Mouse (Mus musculus) embryonic facial prominence, embryonic 11.5 days (tissue): ENCODE results near the gene Lrrc4c. TPM values are rescaled to one million over a fixed set of nuclear protein-coding genes. Genes with fewer than 3 reads are reported as not detected.

Source experiments
- ATAC-seq: fragments of 200-750 bp; cut with Nextera tagmentation; replicated peaks from 2 replicates; pipeline ENCODE4 v1.8.0; 2017; ENCODE audit warnings: low read depth; ENCODE audit not compliant: insufficient number of reproducible peaks, low FRiP score, low TSS enrichment
- DNase-seq: peaks from one replicate; pipeline ENCODE4 v3.0.0-alpha.2; 2015; ENCODE audit warnings: low spot score
- H3K27ac ChIP-seq: fragments of 300-500 bp; sonication (generic); replicated peaks from 2 replicates; pipeline ENCODE4 v1.5.1; 2014; ENCODE audit warnings: mild to moderate bottlenecking, low read depth, low read length, control low read depth
- H3K27me3 ChIP-seq: fragments of 300-500 bp; sonication (generic); 2 replicates; pipeline ENCODE4 v1.6.1; 2014; ENCODE audit warnings: mild to moderate bottlenecking, low read length, moderate library complexity, mixed read lengths; ENCODE audit not compliant: control insufficient read depth, insufficient read depth
- H3K36me3 ChIP-seq: fragments of 300-500 bp; sonication (generic); replicated peaks from 2 replicates; pipeline ENCODE4 v1.6.1; 2014; ENCODE audit warnings: low read depth, mild to moderate bottlenecking, low read length, moderate library complexity, mixed read lengths; ENCODE audit not compliant: control insufficient read depth, insufficient read depth
- H3K4me1 ChIP-seq: fragments of 300-500 bp; sonication (generic); 2 replicates; pipeline ENCODE4 v1.6.1; 2014; ENCODE audit warnings: low read length, mixed read lengths; ENCODE audit not compliant: control insufficient read depth, insufficient read depth
- H3K4me2 ChIP-seq: fragments of 300-500 bp; sonication (generic); 2 replicates; pipeline ENCODE4 v1.6.1; 2014; ENCODE audit warnings: low read depth, mild to moderate bottlenecking, control low read depth, low read length, moderate library complexity
- H3K4me3 ChIP-seq: fragments of 300-500 bp; sonication (generic); 2 replicates; pipeline ENCODE4 v1.5.1; 2014; ENCODE audit warnings: low read depth, low read length, control low read depth
- H3K9ac ChIP-seq: fragments of 300-500 bp; sonication (generic); replicated peaks from 2 replicates; pipeline ENCODE4 v1.6.1; 2014; ENCODE audit warnings: mild to moderate bottlenecking, control low read depth, low read length
- H3K9me3 ChIP-seq: fragments of 300-500 bp; sonication (generic); replicated peaks from 2 replicates; pipeline ENCODE4 v1.6.1; 2016; ENCODE audit warnings: mild to moderate bottlenecking, low read length, inconsistent platforms, mixed read lengths; ENCODE audit not compliant: control insufficient read depth
- WGBS: fragments of 180-500 bp; shearing (Covaris S2); extraction: QIAGEN DNeasy Blood & Tissue Kit; methylation state at CpG from one replicate; pipeline ENCODE4 v1.1.7; 2014; 5-methylcytosine and 5-hydroxymethylcytosine counted together
- polyA plus RNA-seq: library from polyadenylated mRNA; unstranded; fragments of >200 nt; fragmentation: Nextera tagmentation; extraction: Ambion mirVana; gene quantifications from 2 replicates; pipeline ENCODE4 v1.2.1, GENCODE M21; 2014

Lrrc4c gene
- polyA plus RNA-seq, 1 experiment from 2014 or later = 2.2 TPM

DNA sequence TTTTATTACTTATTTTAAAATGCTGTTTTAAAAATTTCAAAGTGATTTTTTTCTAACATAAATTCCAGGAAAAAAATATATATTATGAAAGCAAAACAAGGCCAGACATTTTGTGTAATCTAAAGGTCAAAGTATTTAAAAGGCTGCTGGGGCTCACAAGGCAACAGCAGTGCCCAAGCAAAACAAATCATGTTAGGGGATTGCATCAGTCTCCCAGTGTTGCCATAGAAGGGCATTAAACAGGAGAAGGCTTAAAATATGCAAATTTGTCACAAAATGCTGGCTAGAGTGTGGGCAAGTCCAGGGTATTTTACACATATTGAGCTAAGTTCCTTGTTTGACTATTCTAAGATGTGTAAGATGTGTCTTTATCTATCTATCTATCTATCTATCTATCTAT lies 437.1 kb downstream of the Lrrc4c start:
- ATAC-seq = no peak
- no peaks in the 10 kb centered on the region for H3K27me3 ChIP-seq

DNA sequence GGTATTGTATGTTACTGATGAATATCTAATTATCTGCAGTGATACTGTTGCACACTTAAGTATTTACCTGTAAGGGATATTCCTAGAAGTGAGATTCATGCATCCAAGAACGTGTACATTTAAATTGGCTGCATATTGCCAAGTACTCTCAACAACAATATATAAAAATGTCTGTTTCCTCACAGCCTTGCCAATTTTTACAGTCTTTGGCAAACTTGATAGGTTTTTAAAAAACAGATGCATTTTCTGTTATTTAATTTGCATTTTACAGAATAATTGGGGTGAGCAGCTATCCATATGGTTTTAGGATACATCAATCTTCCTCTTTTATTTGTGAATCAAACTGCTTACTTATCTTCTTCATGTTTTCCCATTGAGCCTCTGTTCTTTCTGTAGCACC lies 439.7 kb downstream of the Lrrc4c start:
- no peak for DNase-seq
- WGBS = 63% methylated on average over 1 of the region's 1 CpGs

More for the DNA sequence above, 437.1 kb downstream of the Lrrc4c start:
- Histone ChIP-seq H3K4me3 (no peak overlapping the region), H3K36me3 (no peaks in the 10 kb centered on the region), H3K9ac (no peak overlapping the region), H3K9me3 (no peaks in the 10 kb centered on the region), H3K27ac (no peak overlapping the region), H3K4me1 (no peaks in the 10 kb centered on the region), H3K4me2 (no peak overlapping the region)
- no peak for DNase-seq

DNA sequence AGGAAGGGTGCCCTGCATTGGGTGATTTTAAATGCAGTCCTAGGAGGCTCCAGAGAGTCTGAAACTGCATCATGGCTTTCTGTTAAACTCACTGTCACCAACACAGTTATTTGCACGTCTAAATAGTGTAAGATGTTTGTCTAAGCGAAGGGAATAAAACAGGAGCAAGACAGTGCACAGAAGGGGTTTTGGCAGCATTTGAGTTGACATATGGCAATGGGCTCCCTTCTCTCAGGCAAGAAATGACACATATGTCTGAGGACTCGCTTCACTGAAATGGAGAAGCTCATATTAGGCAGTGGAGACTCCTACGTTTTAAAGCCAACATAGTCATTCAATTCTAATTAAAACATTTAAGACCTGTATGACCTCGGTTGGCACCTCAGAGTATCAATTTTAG lies 445.6 kb downstream of the Lrrc4c start:
- DNase-seq = no peak
- WGBS = 87% methylated on average over 5 of the region's 5 CpGs
- Histone ChIP-seq H3K4me1 (no peaks in the 10 kb centered on the region), H3K9me3 (no peaks in the 10 kb centered on the region), H3K27me3 (no peaks in the 10 kb centered on the region), H3K36me3 (no peaks in the 10 kb centered on the region), H3K4me3 (no peak overlapping the region), H3K4me2 (no peak overlapping the region), H3K27ac (no peak overlapping the region), H3K9ac (no peak overlapping the region)
- ATAC-seq = no peak

More for the DNA sequence above, 439.7 kb downstream of the Lrrc4c start:
- Histone ChIP-seq H3K4me2 (no peak overlapping the region), H3K4me1 (no peaks in the 10 kb centered on the region), H3K36me3 (no peaks in the 10 kb centered on the region), H3K27me3 (no peaks in the 10 kb centered on the region), H3K4me3 (no peak overlapping the region), H3K9ac (no peak overlapping the region), H3K9me3 (no peaks in the 10 kb centered on the region), H3K27ac (no peak overlapping the region)
- ATAC-seq = no peak

DNA sequence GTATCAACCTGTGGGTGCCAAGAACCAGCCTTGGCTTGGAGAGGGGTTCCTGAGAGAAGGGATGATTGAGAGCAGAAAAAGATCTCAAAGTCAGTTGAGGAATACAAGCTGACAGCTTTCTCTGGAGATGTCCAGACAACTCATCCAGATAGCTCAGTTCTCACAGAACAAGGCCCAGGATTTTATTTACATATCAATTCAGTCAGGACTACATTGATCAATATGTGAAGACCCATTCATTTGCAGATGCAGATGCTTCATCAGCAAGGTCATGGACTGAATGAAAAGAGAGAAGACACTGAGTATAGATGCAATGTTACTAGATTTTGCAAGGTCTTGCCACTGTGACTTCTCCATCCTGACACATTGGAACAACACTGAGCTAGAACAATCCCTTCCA lies 457.4 kb downstream of the Lrrc4c start:
- DNase-seq (no peak), ATAC-seq (no peak)
- Histone ChIP-seq H3K4me2 (no peak overlapping the region), H3K9me3 (no peaks in the 10 kb centered on the region), H3K36me3 (no peaks in the 10 kb centered on the region), H3K4me1 (no peaks in the 10 kb centered on the region), H3K4me3 (no peak overlapping the region), H3K27ac (no peak overlapping the region), H3K27me3 (no peaks in the 10 kb centered on the region), H3K9ac (no peak overlapping the region)

DNA sequence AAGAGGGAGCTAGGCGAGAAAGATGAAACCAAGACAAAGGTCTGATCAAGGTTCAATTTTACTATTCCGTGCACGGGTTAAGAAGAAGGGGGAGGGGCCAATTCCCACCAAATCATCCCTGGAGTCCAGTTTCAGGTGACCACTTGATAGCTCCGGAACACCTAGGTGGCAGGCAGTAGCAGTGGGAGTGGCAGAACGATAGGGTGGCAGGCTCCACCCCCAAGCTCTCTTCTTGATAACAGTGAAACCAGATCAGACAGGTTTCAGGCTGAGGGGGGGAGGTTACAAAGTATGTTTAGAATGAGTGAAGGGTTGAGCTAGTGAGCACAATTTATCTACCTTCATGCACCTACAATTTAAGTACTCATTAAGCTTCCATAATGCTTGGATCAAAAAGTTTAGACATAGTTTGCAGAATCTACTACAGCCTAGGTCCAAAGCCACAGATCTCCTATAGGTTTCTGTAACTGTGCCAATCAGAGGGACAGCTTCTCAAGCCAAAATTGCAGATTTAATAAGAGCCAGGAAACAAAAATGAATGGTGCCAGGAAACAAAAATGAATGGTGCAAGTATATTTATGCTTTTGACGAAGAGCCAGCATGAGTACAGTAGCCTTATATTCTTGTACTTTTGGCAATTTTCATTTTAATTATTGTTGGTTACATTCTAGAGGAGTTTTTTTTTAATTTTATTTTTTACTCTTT lies 478.9 kb downstream of the Lrrc4c start:
- H3K9me3 ChIP-seq = no peaks in the 10 kb centered on the region
- H3K36me3 ChIP-seq = no peaks in the 10 kb centered on the region
- no peak overlapping the region for H3K4me2 ChIP-seq
- DNase-seq = no peak
- no peak overlapping the region for H3K27ac ChIP-seq
- H3K9ac ChIP-seq = no peak overlapping the region
- WGBS = 32% methylated on average over 6 of the region's 6 CpGs
- no peaks in the 10 kb centered on the region for H3K27me3 ChIP-seq
- no peak for ATAC-seq
- no peak overlapping the region for H3K4me3 ChIP-seq
- no peaks in the 10 kb centered on the region for H3K4me1 ChIP-seq

DNA sequence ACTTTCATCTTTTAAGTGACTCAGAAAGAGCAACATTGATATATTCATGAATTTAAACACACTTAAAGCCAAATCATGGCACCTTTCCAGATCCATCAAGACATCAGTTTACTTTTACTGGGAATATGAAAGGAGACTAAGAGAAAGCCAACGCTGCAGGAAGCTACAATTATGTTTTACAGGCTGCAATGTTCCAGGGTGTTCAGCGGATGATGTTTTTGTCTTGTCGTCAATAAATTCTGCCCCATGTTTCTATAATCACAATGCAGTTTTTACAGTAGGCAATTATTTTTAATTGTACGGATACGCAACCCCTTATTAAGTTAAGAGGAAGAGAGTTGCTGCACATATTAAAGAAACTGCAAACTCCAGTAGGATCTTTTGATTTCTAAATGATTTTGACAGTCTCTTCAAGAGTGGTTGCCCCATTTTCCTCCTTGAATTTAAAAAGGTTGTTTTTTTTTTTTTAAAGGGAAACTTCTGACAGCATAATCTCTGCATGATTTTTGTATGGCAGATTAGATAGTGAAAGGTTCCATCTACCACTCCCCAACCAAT lies 532.9 kb downstream of the Lrrc4c start:
- Histone ChIP-seq H3K9me3 (no peaks in the 10 kb centered on the region), H3K4me2 (no peak overlapping the region), H3K27me3 (no peaks in the 10 kb centered on the region), H3K4me3 (no peak overlapping the region), H3K9ac (no peak overlapping the region), H3K27ac (no peak overlapping the region), H3K4me1 (no peaks in the 10 kb centered on the region), H3K36me3 (no peaks in the 10 kb centered on the region)
- ATAC-seq (no peak), DNase-seq (no peak)
- WGBS = 87% methylated on average over 5 of the region's 5 CpGs

DNA sequence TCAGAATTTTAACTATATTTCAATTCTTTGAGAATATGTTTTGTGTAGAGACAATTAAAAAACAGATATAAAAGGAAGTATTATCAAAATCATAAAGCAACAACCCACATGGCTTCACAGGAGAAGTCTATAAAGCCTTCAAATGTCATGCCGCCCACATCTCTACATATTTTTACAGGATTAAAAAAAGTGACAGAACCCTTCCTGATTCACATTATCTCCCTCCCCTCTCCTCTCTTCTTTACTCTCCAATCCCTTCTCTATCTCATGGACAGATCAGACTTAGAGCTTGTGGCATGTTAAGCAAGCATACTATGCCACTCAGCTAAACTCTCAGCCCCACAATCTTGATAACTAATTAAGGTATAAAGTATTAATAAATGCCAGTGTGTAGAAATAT lies 535.8 kb downstream of the Lrrc4c start:
- no peaks in the 10 kb centered on the region for H3K36me3 ChIP-seq
- no peaks in the 10 kb centered on the region for H3K27me3 ChIP-seq
- WGBS = 97% methylated on average over 1 of the region's 1 CpGs
- H3K9ac ChIP-seq = no peak overlapping the region
- H3K27ac ChIP-seq = no peak overlapping the region
- no peaks in the 10 kb centered on the region for H3K9me3 ChIP-seq
- DNase-seq = no peak
- no peak overlapping the region for H3K4me3 ChIP-seq
- no peak overlapping the region for H3K4me2 ChIP-seq
- H3K4me1 ChIP-seq = no peaks in the 10 kb centered on the region
- no peak for ATAC-seq

DNA sequence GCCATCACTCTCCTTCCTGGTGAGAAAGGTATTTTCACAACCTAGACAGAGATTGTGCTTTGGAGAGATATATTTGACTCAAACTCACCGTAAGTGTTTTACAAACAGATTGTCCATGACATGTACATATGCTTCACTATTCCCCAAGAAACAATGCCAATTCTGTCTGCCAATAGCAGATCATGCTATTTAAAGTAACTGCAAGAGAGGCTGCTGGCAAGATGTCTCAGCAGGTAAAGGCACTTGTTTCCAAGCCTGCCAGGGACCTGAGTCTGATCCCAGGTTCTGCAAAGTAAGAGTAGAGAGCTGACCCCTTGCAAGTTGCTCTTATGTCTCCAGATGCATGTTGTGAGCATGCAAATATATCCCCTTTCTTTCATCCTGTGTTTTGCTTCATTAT lies 558.1 kb downstream of the Lrrc4c start:
- 87% methylated on average over 1 of the region's 1 CpGs for WGBS
- Histone ChIP-seq H3K9me3 (no peaks in the 10 kb centered on the region), H3K9ac (no peak overlapping the region)

More for the DNA sequence above, 558.1 kb downstream of the Lrrc4c start:
- DNase-seq (no peak), ATAC-seq (no peak)
- Histone ChIP-seq H3K36me3 (no peaks in the 10 kb centered on the region), H3K4me3 (no peak overlapping the region), H3K4me2 (no peak overlapping the region), H3K27me3 (no peaks in the 10 kb centered on the region), H3K4me1 (no peaks in the 10 kb centered on the region), H3K27ac (no peak overlapping the region)
